Mouse (Mus musculus) thymus, postnatal 0 days (tissue): Measurements from ENCODE around the gene Gna15. TPM values are rescaled to one million over a fixed set of nuclear protein-coding genes. Genes with fewer than 3 reads are reported as not detected.

Source experiments
- DNase-seq: peaks from one replicate; pipeline ENCODE4 v3.0.0-alpha.2; 2015; ENCODE audit warnings: low spot score
- polyA plus RNA-seq: library from polyadenylated mRNA; unstranded; fragments of >200 nt; fragmentation: Nextera tagmentation; extraction: Ambion mirVana; gene quantifications from 2 replicates; pipeline ENCODE4 v1.2.1, GENCODE M21; 2015

Gene Gna15
- polyA plus RNA-seq, 1 experiment from 2014 or later: 3.5 TPM

DNA sequence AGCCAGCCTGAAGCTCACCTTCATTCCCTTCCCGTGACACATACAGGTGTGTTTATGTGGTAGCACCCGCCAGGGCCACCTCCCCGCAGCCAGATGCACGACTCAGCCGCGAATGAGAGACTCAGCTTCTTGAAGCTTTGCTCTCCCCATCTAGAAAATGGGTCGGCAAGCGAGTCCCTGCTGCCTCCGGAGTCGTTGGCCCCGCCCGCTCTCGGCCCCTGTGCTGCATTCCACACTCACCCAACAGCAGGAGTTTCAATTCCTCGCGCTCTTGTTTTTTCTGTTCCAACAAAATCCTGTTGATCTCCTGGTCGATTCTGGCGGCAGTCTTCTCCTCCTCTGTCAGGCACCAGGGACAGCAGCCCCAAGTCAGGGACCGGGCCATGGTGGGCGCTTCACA, 455 bp downstream of the Gna15 start:
- DNase-seq: no peak

DNA sequence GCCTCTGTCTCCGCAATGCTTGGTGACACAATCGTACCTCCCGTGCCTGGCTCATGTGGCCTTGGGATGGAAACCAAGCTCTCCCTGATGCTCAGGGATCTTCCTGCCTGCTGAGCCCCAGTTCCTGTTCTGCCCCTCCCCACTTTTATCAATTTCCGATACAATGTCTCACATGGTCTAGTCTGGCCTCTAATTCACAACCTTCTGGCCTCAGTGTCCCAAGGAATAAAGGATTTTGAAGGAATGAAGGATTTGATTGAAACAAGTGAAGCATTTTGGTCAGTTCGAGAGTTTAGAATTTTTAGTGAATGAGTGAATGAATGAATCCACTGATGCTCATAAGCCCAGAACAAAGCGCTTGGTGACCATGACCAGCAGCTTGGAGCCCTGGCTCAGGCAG, 883 bp downstream of the Gna15 start:
- DNase-seq: no peak

DNA sequence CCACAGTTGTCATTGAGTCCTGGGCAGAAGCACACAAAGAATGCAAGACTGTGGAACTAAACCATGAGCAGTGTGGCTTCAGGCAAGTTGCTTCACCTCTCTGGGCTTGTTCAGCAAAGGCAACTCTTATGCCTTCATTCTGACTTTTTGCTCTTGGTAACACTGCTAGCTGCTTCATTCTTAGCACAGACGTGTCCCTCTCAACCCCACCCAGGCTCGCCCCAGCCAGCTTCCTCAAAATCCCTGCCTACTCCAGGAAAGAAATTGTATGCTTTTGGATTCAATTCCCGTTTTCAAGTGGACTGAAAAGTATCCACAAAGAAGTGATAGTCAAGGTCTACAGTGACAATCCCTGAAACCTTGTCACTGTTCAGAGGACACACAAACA, 4.1 kb downstream of the Gna15 start:
- no peak for DNase-seq

DNA sequence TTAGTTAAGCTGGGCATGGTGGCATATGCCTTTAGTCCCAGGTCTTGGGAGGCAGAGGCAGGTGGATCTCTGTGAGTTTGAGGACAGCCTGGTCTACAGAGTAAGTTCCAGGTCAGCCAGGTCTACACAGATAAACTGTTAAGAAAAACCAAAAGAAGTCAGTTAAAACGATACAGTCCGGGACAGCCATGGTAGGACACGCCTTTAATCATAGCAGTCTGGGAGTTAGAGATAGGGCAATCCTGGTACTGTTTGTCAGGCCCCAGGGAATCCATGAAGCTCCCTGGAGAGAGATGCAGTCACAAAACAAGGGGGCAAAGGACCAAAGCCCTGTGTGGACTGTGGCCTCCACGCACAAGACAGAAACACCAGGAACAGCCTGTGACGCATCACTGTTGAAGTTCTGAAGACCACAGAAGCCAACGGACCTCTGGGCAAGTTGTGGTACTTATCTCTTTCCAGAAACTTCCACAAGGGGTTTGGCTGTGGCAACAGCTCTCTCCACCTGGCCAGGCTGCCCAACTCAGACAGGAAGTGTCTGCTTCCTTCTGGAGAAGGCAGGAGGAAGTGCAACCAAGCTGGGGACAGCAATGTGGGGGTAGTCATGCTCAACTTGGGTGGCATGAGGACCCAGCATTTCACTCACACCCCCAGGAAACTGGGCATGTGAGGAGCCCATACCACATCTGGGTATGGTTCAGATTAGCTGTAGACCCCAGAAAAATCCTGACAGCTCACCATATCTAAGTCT, 4.6 kb downstream of the Gna15 start:
- DNase-seq: no peak

DNA sequence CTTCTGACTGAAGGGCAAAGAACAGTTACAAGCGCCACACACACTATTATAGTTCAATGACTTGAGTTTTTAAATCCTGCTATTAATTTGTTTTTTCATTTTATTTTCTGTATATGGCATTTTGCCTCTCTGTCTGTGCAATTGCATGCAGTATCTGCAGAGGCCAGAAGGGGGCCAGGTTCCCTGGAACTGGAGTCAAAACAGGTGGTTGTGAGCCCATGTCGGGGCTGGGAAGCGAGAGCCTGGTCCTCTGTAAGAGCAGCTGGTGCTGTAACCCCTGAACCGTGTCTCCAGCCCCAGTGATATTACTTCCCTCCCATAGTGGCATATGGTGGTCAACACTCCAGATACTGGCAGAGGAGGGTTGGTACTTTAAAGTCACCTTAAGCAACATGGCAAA, 5.5 kb downstream of the Gna15 start:
- peak; percentile 74 for DNase-seq

DNA sequence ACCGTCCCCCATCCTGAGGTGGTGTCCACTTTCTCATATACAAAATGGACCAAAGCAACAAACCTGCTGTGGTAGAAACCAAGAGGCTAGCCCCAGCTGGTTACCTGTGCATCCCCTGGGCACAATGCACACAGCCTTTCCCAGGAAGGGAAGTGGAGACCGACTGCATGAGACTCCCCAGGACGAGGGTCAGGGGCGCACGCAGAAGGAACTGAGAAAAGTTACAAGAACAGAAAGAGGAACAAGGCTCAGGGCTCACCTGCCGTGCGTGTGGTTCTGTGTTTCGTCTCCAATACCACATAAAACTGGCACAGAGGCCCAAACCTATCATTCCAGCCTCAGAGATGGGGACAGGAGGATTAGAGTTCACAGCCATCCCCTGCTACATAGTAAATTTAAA, 6.8 kb downstream of the Gna15 start:
- DNase-seq: no peak

DNA sequence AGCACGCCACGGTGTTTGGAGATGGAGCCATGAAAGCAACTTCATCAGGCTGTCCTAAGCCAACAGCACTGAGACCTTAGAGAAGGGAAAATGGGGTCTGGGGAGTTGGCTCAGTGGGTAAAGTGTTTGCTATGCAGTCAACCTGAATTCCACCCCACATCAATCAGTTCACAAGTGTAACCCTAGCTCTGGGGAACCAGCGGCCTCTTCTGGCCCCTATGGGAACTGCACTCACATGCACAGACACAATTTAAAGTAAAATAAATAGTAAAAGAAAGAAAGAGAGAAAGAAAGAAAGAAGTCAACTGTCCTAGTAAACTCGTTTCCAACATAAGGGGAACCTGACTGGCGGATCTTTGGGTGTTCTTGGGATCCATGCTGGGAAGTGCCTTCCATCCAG, 10.2 kb downstream of the Gna15 start:
- DNase-seq: no peak

DNA sequence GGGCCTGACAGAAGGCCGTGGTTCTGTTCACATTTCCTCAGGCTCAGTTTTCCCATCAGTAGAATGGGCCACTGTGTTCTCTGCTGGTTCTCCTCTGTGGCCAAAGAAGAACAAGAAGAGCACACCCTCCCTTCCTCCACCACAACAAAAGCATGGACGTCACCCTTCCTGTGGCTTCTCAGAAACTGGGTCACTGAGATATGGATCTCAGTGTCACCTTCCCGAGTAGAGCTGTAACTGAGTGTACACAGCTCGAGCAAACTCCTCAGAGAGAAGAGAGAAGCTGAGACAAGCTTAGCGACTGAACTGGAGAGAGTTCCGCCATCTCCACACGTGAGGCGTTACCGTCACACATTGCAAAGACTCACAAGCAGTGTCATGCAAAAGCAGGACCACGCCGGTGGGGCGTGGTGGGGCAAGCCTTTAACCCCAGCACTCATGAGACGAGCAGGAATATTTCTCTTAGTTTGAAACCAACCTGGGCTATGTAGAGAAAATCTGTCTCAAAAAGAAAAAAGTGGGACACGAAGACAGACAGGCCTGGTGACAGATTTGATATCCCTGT, 13.7 kb downstream of the Gna15 start:
- peak; percentile 77 for DNase-seq

DNA sequence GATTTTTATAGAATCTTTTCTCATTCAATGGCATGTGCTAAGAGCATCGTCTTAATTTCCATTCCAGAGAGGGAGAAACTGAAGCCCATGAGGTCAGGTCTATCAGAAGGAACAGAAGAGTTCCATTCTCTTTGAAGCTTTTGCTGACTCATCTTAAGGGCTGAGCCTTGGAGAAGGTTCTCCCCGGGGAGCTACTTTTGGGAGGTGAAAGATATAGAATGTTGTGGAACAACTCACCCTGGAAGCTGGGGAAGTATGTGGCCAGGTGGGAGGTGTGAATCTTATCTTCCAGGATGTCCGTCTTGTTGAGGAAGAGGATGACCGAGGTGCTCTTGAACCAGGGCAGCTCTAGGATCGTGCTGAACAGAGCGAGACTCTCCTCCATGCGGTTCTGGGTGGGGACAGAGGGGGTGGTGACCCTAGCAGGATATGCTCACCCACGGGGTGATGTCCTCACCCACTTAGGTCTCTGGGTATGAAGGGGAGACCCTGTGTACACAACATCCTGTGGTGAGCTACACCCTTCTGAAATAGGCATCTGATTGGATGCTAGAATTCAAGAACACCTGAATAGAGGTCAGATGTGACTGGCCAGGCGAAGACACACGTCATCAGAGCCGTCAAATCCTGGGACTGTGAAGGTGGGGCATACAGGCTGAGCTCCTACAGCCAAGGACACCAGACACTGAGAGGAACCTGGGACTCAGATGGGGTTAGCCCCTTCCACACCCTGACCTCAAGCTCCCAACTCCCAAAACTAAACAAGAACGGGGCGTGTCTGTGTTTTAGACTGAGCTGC, 16.1 kb downstream of the Gna15 start:
- DNase-seq: no peak

DNA sequence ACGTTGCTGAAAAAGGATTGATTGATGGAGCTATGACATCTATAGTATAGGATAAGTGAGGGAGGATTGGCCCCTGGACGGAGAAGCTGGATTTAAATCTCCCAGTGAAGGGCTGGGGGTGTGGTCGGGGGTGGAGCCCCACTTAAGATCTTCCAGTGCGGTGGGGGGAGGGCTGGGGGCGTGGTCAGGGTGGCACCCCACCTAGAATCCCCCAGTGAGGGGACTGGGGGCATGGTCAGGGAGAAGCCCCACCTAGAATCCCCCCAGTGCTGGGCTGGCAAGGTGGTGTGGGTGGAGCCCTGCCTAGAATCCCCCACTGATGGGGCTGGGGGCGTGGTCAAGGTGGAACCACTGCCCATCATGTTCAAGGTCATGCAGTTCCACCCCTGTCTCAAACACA, 16.9 kb downstream of the Gna15 start:
- DNase-seq: no peak

DNA sequence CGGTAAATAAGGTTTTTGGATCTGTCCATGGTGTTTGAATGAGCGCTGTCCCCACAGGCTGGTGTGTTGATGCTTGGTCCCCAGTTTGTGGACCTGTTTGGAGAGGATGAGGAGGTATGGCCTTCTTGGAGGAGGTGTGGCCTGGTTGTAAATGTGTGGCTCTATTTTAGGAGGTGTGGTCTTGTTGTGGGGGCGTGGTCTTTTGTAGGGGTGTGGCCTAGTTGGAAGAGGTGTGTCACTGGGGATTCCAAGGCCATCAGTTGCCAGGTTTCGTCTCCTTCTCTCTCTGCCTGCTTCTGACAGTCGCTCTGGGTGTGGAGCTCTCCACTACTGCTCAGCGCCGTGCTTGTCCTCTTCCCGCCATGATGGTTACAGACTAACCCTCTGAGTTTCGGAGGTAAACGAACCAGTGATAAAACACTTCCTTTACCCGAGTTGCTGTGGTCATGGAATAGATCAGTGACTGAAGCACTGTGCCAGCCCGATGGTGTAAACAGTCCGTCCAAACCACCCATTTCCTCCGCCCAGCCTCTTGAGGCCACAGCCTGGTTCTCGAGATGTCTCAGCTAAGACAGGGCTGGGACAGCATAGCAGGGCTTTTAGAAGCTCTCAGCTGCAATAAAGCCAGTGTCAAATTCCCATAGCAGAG, 18.9 kb downstream of the Gna15 start:
- DNase-seq: no peak

DNA sequence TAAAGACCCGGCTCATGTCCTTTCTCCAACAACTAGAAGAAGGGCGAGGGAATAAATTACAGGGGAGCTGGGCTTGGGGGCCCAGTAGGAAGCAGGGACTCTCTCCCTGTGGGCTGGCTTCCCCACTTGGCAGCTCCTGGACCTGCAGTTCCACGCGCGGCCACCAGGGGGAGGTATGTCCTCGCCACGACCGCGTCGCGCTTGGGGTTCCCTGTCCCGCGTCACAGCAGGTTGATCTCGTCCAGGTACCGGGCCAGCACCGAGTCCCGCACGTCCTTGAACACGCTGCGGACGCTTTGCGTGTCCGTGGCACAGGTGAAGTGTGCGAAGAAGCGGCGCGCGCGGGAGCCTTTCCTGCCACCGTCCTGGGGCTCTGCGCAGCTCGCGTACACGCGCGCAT, 21.4 kb downstream of the Gna15 start:
- DNase-seq: peak; percentile 81

DNA sequence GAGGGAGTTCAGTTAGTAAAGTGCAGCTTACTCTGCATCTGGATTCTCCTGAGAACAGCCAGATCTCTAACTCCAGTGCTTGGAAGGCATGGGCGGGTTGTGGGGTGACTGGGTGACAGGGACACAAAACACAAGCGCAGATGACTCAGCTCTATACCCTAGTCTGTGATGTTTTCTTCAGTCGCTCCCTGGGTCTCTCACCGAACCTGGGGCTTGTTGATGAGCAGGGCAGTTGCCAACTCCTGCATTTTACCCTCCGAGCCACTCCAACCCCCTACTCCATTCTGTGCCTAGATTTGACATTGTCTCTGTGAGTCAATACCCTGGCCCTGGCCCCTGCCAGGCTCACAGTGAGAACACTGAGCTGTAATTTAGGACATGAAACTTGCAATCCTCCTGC, 22.2 kb downstream of the Gna15 start:
- DNase-seq: no peak

DNA sequence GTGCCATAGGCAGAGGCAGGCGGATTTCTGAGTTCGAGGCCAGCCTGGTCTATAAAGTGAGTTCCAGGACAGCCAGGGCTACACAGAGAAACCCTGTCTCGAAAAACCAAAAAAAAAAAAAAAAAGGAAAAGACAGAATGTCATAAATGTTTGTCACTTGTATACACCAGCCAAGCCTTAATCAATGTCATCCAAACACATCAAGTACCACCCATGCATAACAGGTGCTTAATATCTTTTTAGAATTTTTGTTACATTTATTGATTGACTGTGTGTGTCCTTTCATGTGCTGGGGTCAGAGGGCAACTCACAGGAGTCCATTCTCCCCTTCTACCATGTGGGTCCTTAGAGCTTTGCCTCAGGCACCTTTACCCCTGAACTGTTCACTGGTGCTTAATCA, 24.0 kb downstream of the Gna15 start, which contains the start of gene S1pr4:
S1pr4 (minus strand) TSS at position 101 of the 400 bp plus-strand sequence.
- no peak for DNase-seq

DNA sequence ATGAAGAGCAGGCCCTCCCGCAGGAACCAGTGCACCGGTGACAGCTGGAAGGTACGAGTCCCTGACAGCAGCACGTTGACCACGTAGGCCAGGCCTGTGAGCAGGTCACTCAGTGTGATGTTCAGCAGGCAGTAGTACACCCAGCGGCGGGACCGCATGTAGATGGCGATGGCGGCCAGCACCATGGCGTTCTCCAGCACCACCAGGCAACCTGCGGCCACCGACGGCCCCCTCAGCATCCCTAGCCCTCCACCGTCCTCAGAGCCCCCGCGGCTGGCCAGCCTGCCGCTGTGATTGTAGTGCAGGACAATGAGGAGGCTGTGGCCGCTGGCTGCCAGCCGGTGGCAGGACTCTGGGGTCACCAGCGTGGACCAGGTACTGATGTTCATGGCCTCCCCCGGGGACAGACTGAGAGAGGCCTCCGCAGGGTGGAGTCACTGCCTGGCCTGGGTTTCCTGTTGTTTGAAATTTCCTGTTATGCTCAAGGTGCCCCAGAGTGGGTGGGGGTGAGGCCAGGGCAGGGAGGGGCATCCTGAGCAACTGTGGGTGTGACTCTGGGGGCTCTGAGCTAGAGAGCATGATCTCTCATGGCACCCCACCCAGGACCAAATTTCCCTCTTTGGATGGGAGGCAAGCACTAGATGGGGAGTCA, 24.6 kb downstream of the Gna15 start:
- peak; percentile 85 for DNase-seq

DNA sequence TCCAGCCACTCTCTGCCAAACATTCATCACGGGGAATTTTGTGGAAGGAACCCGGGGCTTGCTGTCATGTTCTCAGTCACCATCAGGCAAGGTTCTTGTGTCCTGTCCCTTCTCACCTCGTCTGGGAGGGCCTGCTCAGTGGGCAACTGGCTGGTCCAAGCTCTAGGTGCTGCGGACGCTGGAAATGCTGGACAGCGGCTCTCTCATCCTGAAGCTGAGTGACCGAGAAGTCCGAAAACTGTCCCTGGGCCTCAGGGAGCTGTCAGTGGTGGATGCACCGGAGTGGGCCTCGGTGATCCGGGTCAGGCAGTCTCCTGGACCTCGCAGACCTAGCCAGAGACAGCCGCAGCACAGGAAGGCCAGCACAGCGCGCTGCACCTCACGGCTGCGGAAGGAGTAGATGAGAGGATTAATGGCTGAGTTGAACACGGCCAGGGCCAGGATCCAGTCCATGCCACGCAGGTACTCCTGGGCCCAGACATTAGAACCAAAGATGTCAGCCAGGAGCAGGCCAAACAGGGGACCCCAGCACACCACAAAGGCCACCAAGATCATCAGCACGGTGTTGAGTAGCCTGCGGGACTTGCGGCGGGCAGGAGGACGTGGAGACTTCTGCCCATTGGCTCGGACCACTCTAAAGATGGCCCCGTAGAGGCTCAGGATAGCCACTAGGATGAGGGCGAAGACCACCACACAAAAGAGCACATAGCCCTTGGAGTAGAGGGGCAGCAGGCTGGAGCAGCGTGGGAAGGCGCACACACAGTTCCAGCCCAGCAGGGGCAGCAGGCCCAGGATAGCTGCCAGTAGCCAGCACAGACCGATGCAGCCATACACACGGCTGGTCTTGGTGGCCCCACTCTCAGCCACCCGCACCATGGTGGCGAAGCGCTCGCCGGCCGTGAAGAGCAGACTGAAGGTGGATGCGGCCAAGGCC, 25.4 kb downstream of the Gna15 start:
- no peak for DNase-seq

DNA sequence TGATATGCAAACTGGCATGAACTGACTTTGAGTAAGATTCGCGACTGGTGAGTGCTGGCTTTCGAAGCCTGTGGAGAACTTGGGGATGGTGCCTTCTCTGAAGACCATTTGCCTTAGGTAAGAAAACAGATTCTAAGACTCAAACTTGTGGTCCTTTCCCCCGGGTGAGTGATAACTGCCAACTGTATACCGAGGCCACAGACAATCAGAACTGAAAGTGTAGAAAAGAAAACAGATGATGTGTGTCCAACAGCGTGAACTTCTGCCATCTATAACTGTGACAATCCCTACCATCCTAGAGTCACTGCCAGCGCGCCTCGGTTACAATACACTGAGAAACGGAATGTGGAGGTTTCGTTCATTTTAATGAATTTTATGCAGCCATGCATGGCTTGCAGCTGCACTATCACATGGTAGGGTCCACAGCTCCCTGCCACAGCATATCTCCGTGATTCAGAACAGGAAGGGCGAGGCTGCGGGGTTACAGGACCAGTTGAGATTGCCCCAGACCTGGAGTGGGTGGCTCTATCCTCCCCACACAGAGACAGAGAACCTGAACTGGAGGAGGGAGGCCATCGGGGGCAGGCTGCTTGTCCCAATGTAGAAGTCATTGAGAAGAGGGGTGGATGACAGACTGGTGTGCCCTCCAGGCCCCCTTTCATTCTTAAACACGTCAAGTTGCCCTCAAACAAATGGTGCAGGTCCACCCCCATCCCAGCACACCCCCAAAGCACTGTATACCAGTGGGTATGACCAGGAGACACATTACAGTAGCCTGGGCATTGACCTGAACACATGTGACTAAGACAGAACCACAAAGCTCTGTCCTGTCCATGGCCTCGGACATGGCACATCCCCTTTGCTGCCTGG, 26.4 kb downstream of the Gna15 start:
- no peak for DNase-seq

DNA sequence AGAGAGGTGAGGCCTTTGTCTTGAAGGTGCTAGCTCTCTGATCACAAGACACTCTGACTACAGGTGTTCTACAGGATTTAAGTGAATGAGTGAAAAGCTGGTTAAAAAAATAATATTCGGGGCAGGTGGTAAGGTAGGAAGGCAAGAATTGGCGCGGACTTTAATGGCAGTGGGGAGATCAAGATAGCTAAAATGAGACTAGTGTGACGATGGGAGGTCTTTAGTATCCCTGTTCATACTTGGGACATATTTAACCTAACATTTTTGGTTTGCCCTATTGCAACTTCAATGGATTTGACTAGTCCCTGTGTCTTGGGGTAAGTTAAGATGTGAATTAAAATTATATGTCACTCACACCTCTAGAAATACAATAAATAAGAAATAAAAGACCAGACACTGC, 27.1 kb downstream of the Gna15 start:
- no peak for DNase-seq

DNA sequence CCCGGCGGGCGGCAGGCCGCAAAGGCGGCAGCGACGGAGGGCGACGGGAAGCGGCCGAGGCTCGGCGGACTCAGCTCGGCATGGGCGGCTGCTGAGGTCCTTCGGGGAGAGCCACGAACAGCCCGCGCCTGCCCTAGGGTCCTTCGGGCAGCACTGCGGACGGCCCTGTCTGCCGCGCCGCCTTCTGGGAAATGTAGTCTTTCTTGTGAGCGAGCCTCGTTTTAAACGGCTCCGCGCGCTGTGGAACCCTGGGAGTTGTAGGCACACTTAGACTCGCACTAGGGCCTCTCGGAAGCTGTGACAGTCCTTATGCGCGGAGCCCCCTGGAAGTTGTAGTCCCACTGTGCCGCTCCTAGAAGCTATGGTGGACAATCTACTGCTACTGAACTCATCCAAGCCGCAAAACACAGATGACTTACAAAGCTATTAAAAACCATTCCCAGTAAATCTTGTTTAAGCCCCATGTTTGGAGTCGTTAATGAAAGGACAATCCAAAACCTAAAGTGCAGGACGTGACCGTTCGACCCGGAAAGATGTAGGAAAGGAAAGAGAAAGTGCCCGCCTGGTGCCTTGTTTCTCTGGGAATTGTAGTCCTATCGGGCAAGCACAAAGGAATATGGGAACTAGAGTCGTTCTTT, 27.6 kb downstream of the Gna15 start, which contains the start of gene Ncln:
Ncln (minus strand) TSS at position 129 of the 638 bp plus-strand sequence.
- peak; percentile 97 for DNase-seq
